Mouse (Mus musculus): ENCODE measurements at regions not wholly inside any gene's neighbourhood (a gene's known extent, or its start where the extent isn't known, plus 50 kb on each side); places are given as distances from the start of the nearest gene placed in this dataset.

DNA sequence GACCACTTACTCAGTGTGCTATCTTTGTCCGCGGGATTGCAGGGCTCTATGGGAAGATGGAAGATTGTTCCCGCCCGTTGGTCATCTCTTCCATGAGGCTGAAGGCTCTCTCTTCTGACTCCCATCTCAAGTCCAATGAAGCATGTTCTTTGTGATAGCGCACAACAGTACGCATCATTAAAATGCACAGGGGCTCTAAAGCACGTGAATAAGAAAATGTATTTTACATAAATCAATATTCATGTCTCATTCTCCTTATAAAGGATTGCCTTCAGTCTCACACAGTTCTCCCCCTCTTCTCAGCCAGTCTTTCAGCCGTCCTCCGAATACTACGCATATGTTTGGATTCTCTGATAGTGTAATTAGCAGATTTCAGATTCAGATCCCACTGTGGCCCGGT is 420.4 kb downstream of the Cdh26 start:
- TF ChIP-seq POLR2A (IDR thresholded peaks at IDR 0.05; ENCODE audit: low read depth, low read length): no peak
- no peak for TF ChIP-seq CTCF (IDR thresholded peaks at IDR 0.05; ENCODE audit: borderline replicate concordance, insufficient read depth, low read length)

Data from embryonic fibroblast, embryonic 13.5 days (primary cell).